Mouse (Mus musculus) brain, embryonic 14.5 days (tissue): Measurements from ENCODE around the gene Cep83.

Experiments used
- CTCF ChIP-seq: fragments of 200-500 bp; IDR thresholded peaks from 2 replicates; pipeline ENCODE4 v1.5.1; 2012; ENCODE audit warnings: inconsistent platforms, mild to moderate bottlenecking, moderate library complexity, borderline replicate concordance; ENCODE audit not compliant: insufficient read depth, insufficient read length; ENCODE audit errors: extremely low read depth
- POLR2A ChIP-seq: fragments of 200-500 bp; IDR thresholded peaks from 2 replicates; pipeline ENCODE4 v1.6.1; 2012; ENCODE audit warnings: mild to moderate bottlenecking, inconsistent platforms, borderline replicate concordance; ENCODE audit not compliant: poor library complexity, insufficient read depth, insufficient read length, severe bottlenecking; ENCODE audit errors: extremely low read depth

DNA sequence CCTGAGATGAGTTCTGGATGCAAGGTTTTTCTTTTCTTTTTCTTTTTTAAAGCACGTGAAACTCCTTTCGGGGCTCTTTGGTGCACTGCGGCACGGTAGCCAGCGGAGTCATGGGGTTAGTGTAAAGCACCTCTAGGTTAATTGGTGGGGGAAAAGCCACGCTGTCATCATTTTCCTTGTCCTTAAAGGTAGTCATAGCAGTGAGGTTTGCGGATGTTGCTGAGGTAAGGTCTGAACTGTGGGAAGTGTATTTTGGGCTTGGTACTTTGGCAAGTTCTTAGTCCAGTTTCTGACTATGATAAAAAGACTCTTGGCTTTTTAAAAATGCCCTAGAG is 689 bp downstream of the Cep83 start:
- TF ChIP-seq CTCF (no peak), POLR2A (no peak)
